Comparison of ENCODE assay signal across 11 mouse cellular contexts in the genomic region with DNA sequence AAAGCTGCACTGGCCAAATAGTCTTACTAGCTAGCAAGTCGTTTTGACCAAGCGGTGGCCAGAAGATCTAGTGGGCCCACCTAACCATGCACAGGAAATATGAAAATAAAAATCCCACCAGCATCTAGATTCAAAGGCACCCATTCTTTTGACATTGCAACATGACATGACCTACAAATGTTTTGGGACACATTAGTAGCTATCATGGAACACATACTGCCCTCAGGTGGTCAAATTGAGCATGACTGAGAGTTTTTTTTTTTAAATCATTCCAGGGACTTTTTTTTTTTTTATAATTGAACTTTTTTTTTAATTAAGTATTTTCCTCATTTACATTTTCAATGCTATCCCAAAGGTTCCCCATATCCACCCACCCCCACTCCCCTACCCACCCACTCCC. TPM values are rescaled to one million over a fixed set of nuclear protein-coding genes. Genes with fewer than 3 reads are reported as not detected.
DNase-seq lines count a peak whose midpoint lies in the region; ATAC-seq lines count a peak whose summit lies in the region.
"Had no signal": no experiment of that assay in that cellular context is flagged by ENCODE, and none has a peak within 500 bp of the region (broad histone marks: within the 10 kb centered on the region; RNA-seq: fewer than 3 reads in every experiment).

No protein-coding gene starts in this region.

- H3K9ac ChIP-seq in kidney, embryonic 16.5 days (replicated peaks; ENCODE audit: low read length), result no peak overlapping the region

- no peaks in the 10 kb centered on the region for H3K36me3 ChIP-seq in kidney, embryonic 16.5 days (ENCODE audit: insufficient read depth, low read length)
- H3K36me3 ChIP-seq: heart, embryonic 10.5 days had no signal

- H3K27ac ChIP-seq in kidney, embryonic 16.5 days (ENCODE audit: low read length), result no peak overlapping the region
- H3K27ac ChIP-seq: heart, embryonic 10.5 days had no signal

- H3K4me3 ChIP-seq in kidney, embryonic 16.5 days (ENCODE audit: low read length), result no peak overlapping the region
- H3K4me3 ChIP-seq: heart, embryonic 10.5 days; megakaryocyte, embryonic 14.5 days had no signal

- no peak overlapping the region for H3K4me2 ChIP-seq in kidney, embryonic 16.5 days (replicated peaks; ENCODE audit: low read depth, low read length)

- DNase-seq in kidney, adult 9 months, result peak; percentile 27
- DNase-seq in 3T3-L1 (ENCODE audit: low read depth, low spot score), result peak; percentile 63
- DNase-seq in CD4-positive helper T cell, adult 2 months (ENCODE audit: low read depth, low spot score), result peak; percentile 12
- DNase-seq in ovary, postnatal 36 days (ENCODE audit: low spot score), result no peak
- DNase-seq in T-cell, adult 2 months (ENCODE audit: low spot score), result no peak
- DNase-seq: cerebellum, adult 8-10 months; thymus, postnatal 25 days had no signal

- ATAC-seq in kidney, embryonic 16.5 days (ENCODE audit: low FRiP score, low TSS enrichment), result no peak
- peak; percentile 51 for ATAC-seq in common myeloid progenitor, adult 5-6 weeks (replicated peaks; ENCODE audit: low read depth, poor library complexity, severe bottlenecking)

- 67% methylated on average over 2 of the region's 2 CpGs for WGBS in kidney, embryonic 16.5 days

- H3K4me1 ChIP-seq in kidney, embryonic 16.5 days (ENCODE audit: insufficient read depth, low read length), result no peaks in the 10 kb centered on the region
- H3K4me1 ChIP-seq: heart, embryonic 10.5 days had no signal

- no peaks in the 10 kb centered on the region for H3K9me3 ChIP-seq in kidney, embryonic 16.5 days (ENCODE audit: low read length)
- H3K9me3 ChIP-seq: heart, embryonic 10.5 days had no signal

- no peaks in the 10 kb centered on the region for H3K27me3 ChIP-seq in kidney, embryonic 16.5 days (ENCODE audit: insufficient read depth, low read length)
- H3K27me3 ChIP-seq: megakaryocyte, embryonic 14.5 days had no signal

RNA-seq across cellular contexts. Expression of gene Elavl1, which starts 47.4 kb away (rescaled TPM):
- polyA plus RNA-seq in kidney, embryonic 16.5 days (2015; fragmentation: Nextera tagmentation; extraction: Ambion mirVana), result 231 and 245 TPM in 2 replicates
- total RNA-seq in common myeloid progenitor, adult 5-6 weeks (2017), result 93.7 and 124 TPM in 2 replicates

RNA-seq across cellular contexts. Expression of gene Ccl25, which starts 47.6 kb away (rescaled TPM):
- 15.5 and 20.6 TPM in 2 replicates for polyA plus RNA-seq in kidney, embryonic 16.5 days (2015; fragmentation: Nextera tagmentation; extraction: Ambion mirVana)
- total RNA-seq in common myeloid progenitor, adult 5-6 weeks (2017), result 9.4 and 16.7 TPM in 2 replicates

Comparison
In these comparisons a context has a peak if more than half of its experiments do, and no peak if none do; other contexts are left out.
1. DNase-seq: peak in kidney, adult 9 months (single experiment), 3T3-L1 (single experiment) and CD4-positive helper T cell, adult 2 months (single experiment); none in ovary, postnatal 36 days (single experiment) and T-cell, adult 2 months (single experiment).